Mouse (Mus musculus) E14TG2a.4 (cell line): ENCODE data around the gene Bdp1.

ENCODE experiments used
- CTCF ChIP-seq: conservative IDR thresholded peaks from 2 replicates; pipeline ENCODE4 v1.5.1; 2014; ENCODE audit warnings: low read length
- NANOG ChIP-seq: IDR thresholded peaks from 2 replicates; pipeline ENCODE4 v1.6.1; 2014; ENCODE audit warnings: borderline replicate concordance, low read length, mixed read lengths

DNA sequence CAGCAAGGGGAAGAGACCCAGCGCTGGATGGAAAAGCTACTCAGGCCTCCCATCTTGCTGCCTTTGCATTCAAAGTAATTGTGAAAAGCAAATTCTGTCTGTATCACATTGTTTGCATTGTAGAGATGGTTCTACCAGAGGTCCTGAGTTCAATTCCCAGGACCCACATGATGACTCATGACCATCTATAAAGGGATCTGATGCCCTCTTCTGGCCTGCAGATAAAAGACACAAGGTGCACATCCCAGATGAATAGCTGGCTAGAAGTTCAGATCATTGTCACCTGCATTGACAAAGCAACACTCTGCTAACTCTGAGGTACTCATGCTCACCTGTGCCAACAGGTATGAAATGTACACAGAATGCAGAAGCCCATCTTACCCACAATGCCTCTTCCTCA, 120.5 kb downstream of the Bdp1 start:
- TF ChIP-seq CTCF = no peak
- TF ChIP-seq NANOG = no peak
